Mouse (Mus musculus) bone marrow, adult 2 months (tissue): ENCODE data around the gene Xpo4.

Experiments
- CTCF ChIP-seq: fragments of 200-500 bp; IDR thresholded peaks from 2 replicates; pipeline ENCODE4 v1.5.1; 2011; ENCODE audit warnings: low read length, control low read depth; ENCODE audit not compliant: control insufficient read depth, insufficient read depth
- POLR2A ChIP-seq: fragments of 200-500 bp; IDR thresholded peaks from 2 replicates; pipeline ENCODE4 v1.6.1; 2011; ENCODE audit warnings: low read depth, mild to moderate bottlenecking, control low read depth, low read length, borderline replicate concordance; ENCODE audit not compliant: control insufficient read depth

DNA sequence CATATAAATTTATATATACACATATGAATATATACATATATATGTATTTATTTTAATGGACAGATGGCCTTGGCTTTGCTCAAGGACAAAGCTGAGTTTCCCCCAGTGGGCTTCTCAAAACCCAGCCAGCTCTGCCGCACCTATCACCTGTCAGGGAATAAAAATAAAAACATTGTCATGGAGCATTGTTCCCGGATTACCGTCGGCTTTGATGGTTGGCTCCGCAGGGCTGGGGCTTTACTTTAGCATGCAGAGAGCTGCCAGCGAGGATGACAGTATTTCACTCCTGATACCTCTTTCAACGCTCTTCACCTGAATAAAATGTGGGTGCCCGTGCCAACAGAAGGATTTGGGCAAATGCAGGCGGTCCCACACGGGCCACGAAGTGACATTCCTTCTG, 131.4 kb downstream of the Xpo4 start:
- TF ChIP-seq CTCF (no peak), POLR2A (no peak)
